8 mouse cellular contexts compared by ENCODE assay signal in the genomic region with DNA sequence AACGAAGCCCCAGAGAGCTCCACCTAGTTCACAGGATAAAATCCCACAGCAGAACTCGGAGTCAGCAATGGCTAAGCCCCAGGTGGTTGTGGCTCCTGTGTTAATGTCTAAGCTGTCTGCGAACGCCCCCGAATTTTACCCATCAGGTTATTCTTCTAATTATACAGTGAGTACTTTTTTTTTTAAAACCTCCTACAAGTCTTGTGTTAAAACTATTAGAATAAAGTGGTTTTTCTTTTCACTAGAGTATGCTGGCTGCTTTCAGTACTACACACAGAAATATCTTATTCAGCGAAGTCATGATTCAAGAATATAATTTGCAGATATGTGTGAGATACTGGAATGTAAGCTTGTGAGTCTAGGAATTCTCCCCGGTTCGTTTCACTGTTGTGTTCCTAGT. TPM values are rescaled to one million over a fixed set of nuclear protein-coding genes. Genes with fewer than 3 reads are reported as not detected.
A peak's percentile ranks its signal among the peaks of the same experiment; 100 is the strongest.
DNase-seq lines count a peak whose midpoint lies in the region; ATAC-seq and TF ChIP-seq lines count a peak whose summit lies in the region.

No protein-coding gene starts in this region.

- H3K9me3 ChIP-seq in heart, embryonic 12.5 days (replicated peaks) = no peaks in the 10 kb centered on the region
- no peaks in the 10 kb centered on the region for H3K9me3 ChIP-seq in ES-Bruce4 (replicated peaks; ENCODE audit: control insufficient read depth, insufficient read depth, low read length, poor library complexity, severe bottlenecking)
- no peaks in the 10 kb centered on the region for H3K9me3 ChIP-seq in embryonic facial prominence, embryonic 14.5 days (ENCODE audit: control insufficient read depth, low read length)
- H3K9me3 ChIP-seq in kidney, embryonic 16.5 days (ENCODE audit: low read length) = no peaks in the 10 kb centered on the region
- H3K9me3 ChIP-seq in midbrain, embryonic 15.5 days = no peaks in the 10 kb centered on the region

- ATAC-seq in heart, embryonic 12.5 days (ENCODE audit: insufficient number of reproducible peaks, low FRiP score) = no peak
- no peak for ATAC-seq in embryonic facial prominence, embryonic 14.5 days (ENCODE audit: low read depth)
- ATAC-seq in kidney, embryonic 16.5 days (ENCODE audit: low FRiP score, low TSS enrichment) = no peak
- ATAC-seq in midbrain, embryonic 15.5 days (replicated peaks) = no peak
- ATAC-seq in inflammation-experienced regulatory T-cells, adult 6 months = no peak

- peak overlapping the region; percentile 69 for H3K4me2 ChIP-seq in heart, embryonic 12.5 days
- H3K4me2 ChIP-seq in embryonic facial prominence, embryonic 14.5 days (ENCODE audit: low read depth, low read length) = peak overlapping the region; percentile 72
- H3K4me2 ChIP-seq in kidney, embryonic 16.5 days (replicated peaks; ENCODE audit: low read depth, low read length) = peak overlapping the region; percentile 69
- H3K4me2 ChIP-seq in midbrain, embryonic 15.5 days = peak overlapping the region; percentile 72

- TF ChIP-seq POLR2A in ES-Bruce4 (IDR thresholded peaks at IDR 0.05; ENCODE audit: insufficient read depth, low read length) = no peak

- no peak for TF ChIP-seq EP300 in ES-Bruce4 (IDR thresholded peaks at IDR 0.05; ENCODE audit: insufficient read depth, low read depth, low read length)

- 16% methylated on average over 8 of the region's 8 CpGs for WGBS in heart, embryonic 12.5 days
- WGBS in embryonic facial prominence, embryonic 14.5 days = 11% methylated on average over 8 of the region's 8 CpGs
- WGBS in kidney, embryonic 16.5 days = 11% methylated on average over 8 of the region's 8 CpGs
- WGBS in midbrain, embryonic 15.5 days = 11% methylated on average over 8 of the region's 8 CpGs

- peaks cover 11% of the 10 kb centered on the region for H3K4me1 ChIP-seq in heart, embryonic 12.5 days (replicated peaks)
- no peaks in the 10 kb centered on the region for H3K4me1 ChIP-seq in ES-Bruce4 (ENCODE audit: control insufficient read depth, insufficient read depth, low read length)
- H3K4me1 ChIP-seq in embryonic facial prominence, embryonic 14.5 days (ENCODE audit: control insufficient read depth, insufficient read depth, low read length) = peaks cover 13% of the 10 kb centered on the region
- H3K4me1 ChIP-seq in kidney, embryonic 16.5 days (ENCODE audit: insufficient read depth, low read length) = peaks cover 25% of the 10 kb centered on the region
- H3K4me1 ChIP-seq in midbrain, embryonic 15.5 days = peaks cover 26% of the 10 kb centered on the region

- no peak for TF ChIP-seq CTCF in ES-Bruce4 (IDR thresholded peaks at IDR 0.05; ENCODE audit: low read depth, low read length)

- H3K9ac ChIP-seq in heart, embryonic 12.5 days = peak overlapping the region; percentile 100
- peak overlapping the region; percentile 100 for H3K9ac ChIP-seq in ES-Bruce4 (ENCODE audit: low read depth, poor library complexity, severe bottlenecking)
- peak overlapping the region; percentile 100 for H3K9ac ChIP-seq in embryonic facial prominence, embryonic 14.5 days (ENCODE audit: low read depth, low read length)
- peak overlapping the region; percentile 100 for H3K9ac ChIP-seq in kidney, embryonic 16.5 days (replicated peaks; ENCODE audit: low read length)
- peak overlapping the region; percentile 100 for H3K9ac ChIP-seq in midbrain, embryonic 15.5 days

- H3K27me3 ChIP-seq in heart, embryonic 12.5 days (replicated peaks) = no peaks in the 10 kb centered on the region
- no peaks in the 10 kb centered on the region for H3K27me3 ChIP-seq in ES-Bruce4 (ENCODE audit: control insufficient read depth, insufficient read depth, low read length, poor library complexity, severe bottlenecking)
- no peaks in the 10 kb centered on the region for H3K27me3 ChIP-seq in embryonic facial prominence, embryonic 14.5 days (replicated peaks; ENCODE audit: control insufficient read depth, insufficient read depth, low read length)
- no peaks in the 10 kb centered on the region for H3K27me3 ChIP-seq in kidney, embryonic 16.5 days (ENCODE audit: insufficient read depth, low read length)
- no peaks in the 10 kb centered on the region for H3K27me3 ChIP-seq in midbrain, embryonic 15.5 days (replicated peaks)

- peak overlapping the region; percentile 99 for H3K4me3 ChIP-seq in heart, embryonic 12.5 days
- peak overlapping the region; percentile 56 for H3K4me3 ChIP-seq in ES-Bruce4 (ENCODE audit: low read depth, low read length)
- H3K4me3 ChIP-seq in embryonic facial prominence, embryonic 14.5 days (ENCODE audit: low read depth, low read length) = peak overlapping the region; percentile 81
- peak overlapping the region; percentile 99 for H3K4me3 ChIP-seq in kidney, embryonic 16.5 days (ENCODE audit: low read length)
- H3K4me3 ChIP-seq in midbrain, embryonic 15.5 days = peak overlapping the region; percentile 94

- no peak for DNase-seq in heart, adult 9 months (ENCODE audit: low spot score in 2 of 2)
- DNase-seq in embryonic facial prominence, embryonic 14.5 days (ENCODE audit: low spot score) = peak; percentile 50
- DNase-seq in left cerebral cortex, postnatal 10 days (ENCODE audit: extremely low spot score in 1 of 2, low spot score in 2 of 2) = no peak

- H3K36me3 ChIP-seq in heart, embryonic 12.5 days = peaks cover 10% of the 10 kb centered on the region; the same call in 1 of the 2 replicates
- H3K36me3 ChIP-seq in ES-Bruce4 (ENCODE audit: control insufficient read depth, insufficient read depth, low read length, poor library complexity, severe bottlenecking) = peaks cover 10% of the 10 kb centered on the region; the same call in 1 of the 2 replicates
- peaks cover 14% of the 10 kb centered on the region for H3K36me3 ChIP-seq in embryonic facial prominence, embryonic 14.5 days (ENCODE audit: control insufficient read depth, insufficient read depth, low read length)
- 0 out of 2 replicates have a peak, but pooled peaks cover 3% of the 10 kb centered on the region for H3K36me3 ChIP-seq in kidney, embryonic 16.5 days (ENCODE audit: insufficient read depth, low read length)
- no peaks in the 10 kb centered on the region for H3K36me3 ChIP-seq in midbrain, embryonic 15.5 days (replicated peaks)

- H3K27ac ChIP-seq in heart, embryonic 12.5 days (ENCODE audit: poor library complexity, severe bottlenecking) = peak overlapping the region; percentile 98; the same call in 1 of the 2 replicates
- H3K27ac ChIP-seq in ES-Bruce4 (ENCODE audit: insufficient read depth, low read length) = peak overlapping the region; percentile 76; the same call in 1 of the 2 replicates
- H3K27ac ChIP-seq in embryonic facial prominence, embryonic 14.5 days (replicated peaks; ENCODE audit: low read depth, low read length) = peak overlapping the region; percentile 97
- peak overlapping the region; percentile 98 for H3K27ac ChIP-seq in kidney, embryonic 16.5 days (ENCODE audit: low read length)
- H3K27ac ChIP-seq in midbrain, embryonic 15.5 days = peak overlapping the region; percentile 97

- intact Hi-C loops in left cerebral cortex, postnatal 10 days (cut with DNase I) = no loop called here

RNA-seq across cellular contexts. Expression of a gene that starts 1.8 kb away (rescaled TPM):
- 36.0 and 37.1 TPM in 2 replicates for polyA plus RNA-seq in heart, embryonic 12.5 days (2016; fragmentation: Nextera tagmentation; extraction: Ambion mirVana)
- 132 and 162 TPM in 2 replicates for polyA plus RNA-seq in ES-Bruce4 (2011; ENCODE audit: insufficient read depth, insufficient read length, low read depth, missing spikeins)
- 57.9 and 60.0 TPM in 2 replicates for polyA plus RNA-seq in embryonic facial prominence, embryonic 14.5 days (2014; fragmentation: Nextera tagmentation; extraction: Ambion mirVana)
- polyA plus RNA-seq in kidney, embryonic 16.5 days (2015; fragmentation: Nextera tagmentation; extraction: Ambion mirVana) = 66.2 and 81.1 TPM in 2 replicates
- 142 and 157 TPM in 2 replicates for polyA plus RNA-seq in midbrain, embryonic 15.5 days (2015; fragmentation: Nextera tagmentation; extraction: Ambion mirVana)
- 100 to 1,000 TPM in 1 of 2 experiments, 10 to 100 TPM in 1; 99.4 to 103 TPM for total RNA-seq in left cerebral cortex, postnatal 10 days (2021)
- 10 to 100 TPM; 50.7 to 54.5 (median 53.0) TPM for polyA plus RNA-seq in inflammation-experienced regulatory T-cells, adult 6 months (2017; shearing (Covaris generic))

RNA-seq across cellular contexts. Expression of a gene that starts 32.4 kb away (rescaled TPM):
- polyA plus RNA-seq in heart, embryonic 12.5 days (2016; fragmentation: Nextera tagmentation; extraction: Ambion mirVana) = 44.1 and 46.7 TPM in 2 replicates
- polyA plus RNA-seq in ES-Bruce4 (2011; ENCODE audit: insufficient read depth, insufficient read length, low read depth, missing spikeins) = 69.1 and 79.3 TPM in 2 replicates
- polyA plus RNA-seq in embryonic facial prominence, embryonic 14.5 days (2014; fragmentation: Nextera tagmentation; extraction: Ambion mirVana) = 54.6 and 67.0 TPM in 2 replicates
- 59.7 and 64.6 TPM in 2 replicates for polyA plus RNA-seq in kidney, embryonic 16.5 days (2015; fragmentation: Nextera tagmentation; extraction: Ambion mirVana)
- 100.0 and 102 TPM in 2 replicates for polyA plus RNA-seq in midbrain, embryonic 15.5 days (2015; fragmentation: Nextera tagmentation; extraction: Ambion mirVana)
- 10 to 100 TPM; 22.3 to 22.8 TPM for total RNA-seq in left cerebral cortex, postnatal 10 days (2021)
- 100 to 1,000 TPM in 1 of 3 experiments, 10 to 100 TPM in 2; 86.0 to 155 (median 86.1) TPM for polyA plus RNA-seq in inflammation-experienced regulatory T-cells, adult 6 months (2017; shearing (Covaris generic))

RNA-seq across cellular contexts. Expression of a gene that starts 57.7 kb away (rescaled TPM):
- 0.95 and 1.7 TPM in 2 replicates for polyA plus RNA-seq in heart, embryonic 12.5 days (2016; fragmentation: Nextera tagmentation; extraction: Ambion mirVana)
- 14.7 and 16.6 TPM in 2 replicates for polyA plus RNA-seq in ES-Bruce4 (2011; ENCODE audit: insufficient read depth, insufficient read length, low read depth, missing spikeins)
- 1.5 and 2.3 TPM in 2 replicates for polyA plus RNA-seq in embryonic facial prominence, embryonic 14.5 days (2014; fragmentation: Nextera tagmentation; extraction: Ambion mirVana)
- polyA plus RNA-seq in kidney, embryonic 16.5 days (2015; fragmentation: Nextera tagmentation; extraction: Ambion mirVana) = 1.5 and 1.6 TPM in 2 replicates
- 3.7 and 4.2 TPM in 2 replicates for polyA plus RNA-seq in midbrain, embryonic 15.5 days (2015; fragmentation: Nextera tagmentation; extraction: Ambion mirVana)
- 10 to 100 TPM; 24.9 to 26.9 TPM for total RNA-seq in left cerebral cortex, postnatal 10 days (2021)
- polyA plus RNA-seq in inflammation-experienced regulatory T-cells, adult 6 months (2017; shearing (Covaris generic)) = 1 to 10 TPM; 1.6 to 5.4 (median 4.6) TPM

RNA-seq across cellular contexts. Expression of a gene that starts 58.0 kb away (rescaled TPM):
- polyA plus RNA-seq in heart, embryonic 12.5 days (2016; fragmentation: Nextera tagmentation; extraction: Ambion mirVana) = 0.65 and 1.0 TPM in 2 replicates
- 1.4 and 1.8 TPM in 2 replicates for polyA plus RNA-seq in ES-Bruce4 (2011; ENCODE audit: insufficient read depth, insufficient read length, low read depth, missing spikeins)
- 0.50 and 2.6 TPM in 2 replicates for polyA plus RNA-seq in embryonic facial prominence, embryonic 14.5 days (2014; fragmentation: Nextera tagmentation; extraction: Ambion mirVana)
- 0.79 and 1.5 TPM in 2 replicates for polyA plus RNA-seq in kidney, embryonic 16.5 days (2015; fragmentation: Nextera tagmentation; extraction: Ambion mirVana)
- 1.4 and 2.0 TPM in 2 replicates for polyA plus RNA-seq in midbrain, embryonic 15.5 days (2015; fragmentation: Nextera tagmentation; extraction: Ambion mirVana)
- 1 to 10 TPM; 3.9 TPM for total RNA-seq in left cerebral cortex, postnatal 10 days (2021)
- not detected for polyA plus RNA-seq in inflammation-experienced regulatory T-cells, adult 6 months (2017; shearing (Covaris generic))
